Mouse (Mus musculus) cortical plate, adult 2 months (tissue): ENCODE measurements around the gene Pex3.

Experiments used
- CTCF ChIP-seq: fragments of 200-500 bp; IDR thresholded peaks from 2 replicates; pipeline ENCODE4 v1.5.1; 2011; ENCODE audit warnings: mild to moderate bottlenecking, control low read depth, low read length; ENCODE audit not compliant: insufficient read depth; ENCODE audit errors: extremely low read depth
- POLR2A ChIP-seq: fragments of 200-500 bp; IDR thresholded peaks from 2 replicates; pipeline ENCODE4 v1.6.1; 2011; ENCODE audit warnings: mild to moderate bottlenecking, low read length, control low read depth; ENCODE audit not compliant: insufficient read depth; ENCODE audit errors: extremely low read depth

DNA sequence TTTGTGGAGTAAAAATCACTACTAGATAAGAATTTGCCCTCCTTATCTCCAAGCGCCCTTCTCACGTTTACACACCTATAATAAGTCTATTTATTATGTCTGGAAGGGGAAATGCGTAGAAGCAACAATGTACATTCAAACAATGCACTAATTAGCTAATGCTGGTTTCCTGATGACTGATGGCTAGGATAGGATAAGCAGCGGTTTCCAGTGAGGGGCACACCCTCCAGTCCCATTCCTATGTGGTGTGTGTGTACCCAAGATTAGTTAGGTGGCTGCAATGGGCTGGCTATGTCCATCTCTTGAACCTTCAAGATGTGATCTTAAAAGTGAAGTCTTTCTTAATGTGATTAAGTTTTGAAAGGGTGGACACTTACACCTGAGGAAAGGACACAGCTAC, 31.1 kb downstream of the Pex3 start:
- TF ChIP-seq POLR2A (no peak), CTCF (no peak)
